Mouse (Mus musculus) heart, postnatal 0 days (tissue): ENCODE data around the gene Spock1.

ENCODE experiments used
- CTCF ChIP-seq: IDR thresholded peaks from 2 replicates; pipeline ENCODE4 v1.5.1; 2016; ENCODE audit warnings: antibody characterized with exemption, control low read depth, low read depth
- EP300 ChIP-seq: IDR thresholded peaks from 2 replicates; pipeline ENCODE4 v1.6.1; 2016; ENCODE audit warnings: antibody characterized with exemption, low read depth

DNA sequence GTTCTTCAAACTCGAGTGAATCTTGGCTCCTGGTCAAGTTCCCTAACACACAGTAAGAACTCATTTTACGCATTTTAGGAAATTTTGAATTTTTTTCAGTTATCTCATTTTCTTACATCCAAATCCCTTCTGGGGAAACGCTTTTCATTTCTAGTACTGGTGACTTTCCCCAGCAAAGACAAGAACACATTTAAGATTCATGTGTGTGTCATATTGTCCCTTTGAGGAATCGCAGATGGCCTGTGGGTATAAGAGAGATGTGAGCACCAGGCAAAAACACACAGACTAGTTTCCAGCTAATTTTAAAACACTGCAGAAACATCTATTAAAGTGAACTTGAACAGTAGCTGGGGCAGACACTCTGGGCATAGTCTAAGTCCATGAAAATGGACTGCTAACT lies 38.1 kb downstream of the Spock1 start:
- TF ChIP-seq CTCF (no peak), EP300 (no peak)
